Mouse (Mus musculus) neural tube, embryonic 11.5 days (tissue): ENCODE results near the gene Hbq1a. TPM values are rescaled to one million over a fixed set of nuclear protein-coding genes. Genes with fewer than 3 reads are reported as not detected.
A peak's percentile ranks its signal among the peaks of the same experiment; 100 is the strongest.
"Not testable (repeated sequence)": the region's sequence is repeated elsewhere in the genome, so short reads cannot be mapped to it uniquely, and the experiment has no call there.

Experiments used
- ATAC-seq: fragments of 200-750 bp; cut with Nextera tagmentation; 2 replicates; pipeline ENCODE4 v1.8.0; 2017; ENCODE audit warnings: moderate number of reproducible peaks, mild to moderate bottlenecking, moderate TSS enrichment, moderate library complexity; ENCODE audit not compliant: insufficient read depth, low FRiP score, low TSS enrichment
- DNase-seq: peaks from one replicate; pipeline ENCODE4 v3.0.0-alpha.2; 2015; ENCODE audit warnings: low spot score
- H3K27ac ChIP-seq: fragments of 300-500 bp; sonication (generic); 2 replicates; pipeline ENCODE4 v1.5.1; 2014; ENCODE audit warnings: low read depth, mild to moderate bottlenecking, low read length
- H3K27me3 ChIP-seq: fragments of 300-500 bp; sonication (generic); 2 replicates; pipeline ENCODE4 v1.6.1; 2014; ENCODE audit warnings: mild to moderate bottlenecking, low read length, mixed read lengths; ENCODE audit not compliant: control insufficient read depth, insufficient read depth
- H3K36me3 ChIP-seq: fragments of 300-500 bp; sonication (generic); 2 replicates; pipeline ENCODE4 v1.6.1; 2014; ENCODE audit warnings: mild to moderate bottlenecking, low read length, moderate library complexity, mixed read lengths; ENCODE audit not compliant: control insufficient read depth, insufficient read depth
- H3K4me1 ChIP-seq: fragments of 300-500 bp; sonication (generic); 2 replicates; pipeline ENCODE4 v1.6.1; 2014; ENCODE audit warnings: low read length, mixed read lengths; ENCODE audit not compliant: control insufficient read depth, insufficient read depth
- H3K4me2 ChIP-seq: fragments of 300-500 bp; sonication (generic); 2 replicates; pipeline ENCODE4 v1.6.1; 2014; ENCODE audit warnings: low read depth, mild to moderate bottlenecking, moderate library complexity
- H3K4me3 ChIP-seq: fragments of 300-500 bp; sonication (generic); 2 replicates; pipeline ENCODE4 v1.5.1; 2014; ENCODE audit warnings: low read depth, low read length
- H3K9ac ChIP-seq: fragments of 300-500 bp; sonication (generic); 2 replicates; pipeline ENCODE4 v1.6.1; 2014; ENCODE audit warnings: mild to moderate bottlenecking, low read length
- H3K9me3 ChIP-seq: fragments of 300-500 bp; sonication (generic); 2 replicates; pipeline ENCODE4 v1.6.1; 2016; ENCODE audit warnings: low read length; ENCODE audit not compliant: control insufficient read depth
- WGBS: fragments of 180-500 bp; shearing (Covaris S2); extraction: QIAGEN DNeasy Blood & Tissue Kit; methylation state at CpG from one replicate; pipeline ENCODE4 v1.1.7; 2014; 5-methylcytosine and 5-hydroxymethylcytosine counted together
- polyA plus RNA-seq: library from polyadenylated mRNA; unstranded; fragments of >200 nt; fragmentation: Nextera tagmentation; extraction: Ambion mirVana; gene quantifications from 2 replicates; pipeline ENCODE4 v1.2.1, GENCODE M21; 2014

The Hbq1a gene
- polyA plus RNA-seq, 1 experiment from 2014 or later, result 0.42 TPM

- Histone ChIP-seq H3K4me1 (no peaks in the 10 kb centered on the region), H3K9me3 (no peaks in the 10 kb centered on the region), H3K36me3 (no peaks in the 10 kb centered on the region), H3K9ac (no peak overlapping the region), H3K4me2 (no peak overlapping the region), H3K27ac (no peak overlapping the region), H3K4me3 (no peak overlapping the region), H3K27me3 (peaks cover 2% of the 10 kb centered on the region; the same call in 1 of the 2 replicates)
- 85% methylated on average over 2 of the region's 2 CpGs for WGBS
- DNase-seq (no peak), ATAC-seq (no peak)
Observed at GRCm38 (mm10) chr11:32280646-32281045, 19.2 kb upstream of the Hbq1a start.

- Histone ChIP-seq H3K36me3 (no peaks in the 10 kb centered on the region), H3K4me3 (no peak overlapping the region), H3K9me3 (no peaks in the 10 kb centered on the region), H3K27me3 (peaks cover 2% of the 10 kb centered on the region; the same call in 1 of the 2 replicates), H3K9ac (no peak overlapping the region), H3K27ac (no peak overlapping the region), H3K4me1 (no peaks in the 10 kb centered on the region), H3K4me2 (no peak overlapping the region)
- ATAC-seq, result no peak
- WGBS, result 75% methylated on average over 1 of the region's 1 CpGs
- no peak for DNase-seq
Observed at GRCm38 (mm10) chr11:32281416-32282144, 18.3 kb upstream of the Hbq1a start.

- H3K4me3 ChIP-seq, H3K9ac ChIP-seq, ATAC-seq, H3K27me3 ChIP-seq, H3K36me3 ChIP-seq, H3K4me1 ChIP-seq, H3K4me2 ChIP-seq, H3K9me3 ChIP-seq, DNase-seq, H3K27ac ChIP-seq: not testable (repeated sequence)
- 50% methylated on average over 1 of the region's 5 CpGs for WGBS
Observed at GRCm38 (mm10) chr11:32283091-32283777, 16.6 kb upstream of the Hbq1a start, which contains the start of gene Hba-a1. Hba-a1 (plus strand) TSS chr11:32283511.

- not testable (repeated sequence) for H3K27ac ChIP-seq, H3K9me3 ChIP-seq, H3K27me3 ChIP-seq, H3K4me3 ChIP-seq, DNase-seq, ATAC-seq, H3K4me1 ChIP-seq, H3K36me3 ChIP-seq, H3K9ac ChIP-seq, H3K4me2 ChIP-seq
- 53% methylated on average over 2 of the region's 2 CpGs for WGBS
Observed at GRCm38 (mm10) chr11:32284582-32284981, 15.3 kb upstream of the Hbq1a start.

GRCm38 (mm10) chr11:32285031-32285775, 14.7 kb upstream of the Hbq1a start:
- no peak for ATAC-seq
- 83% methylated on average over 7 of the region's 7 CpGs for WGBS
- H3K36me3 ChIP-seq, result no peaks in the 10 kb centered on the region
- H3K9ac ChIP-seq, result no peak overlapping the region
- no peak for DNase-seq
- no peak overlapping the region for H3K4me3 ChIP-seq
- no peaks in the 10 kb centered on the region for H3K27me3 ChIP-seq
- no peak overlapping the region for H3K4me2 ChIP-seq
- no peak overlapping the region for H3K27ac ChIP-seq
- H3K4me1 ChIP-seq, result no peaks in the 10 kb centered on the region
- no peaks in the 10 kb centered on the region for H3K9me3 ChIP-seq

GRCm38 (mm10) chr11:32285887-32286286, 14.0 kb upstream of the Hbq1a start:
- not testable (repeated sequence) for H3K9me3 ChIP-seq

GRCm38 (mm10) chr11:32286695-32287492, 13.0 kb upstream of the Hbq1a start, which contains the start of gene Hbq1b:
Hbq1b (plus strand) TSS chr11:32286965.
- H3K27ac ChIP-seq, H3K4me1 ChIP-seq, H3K27me3 ChIP-seq, H3K9ac ChIP-seq, H3K4me3 ChIP-seq, H3K9me3 ChIP-seq, H3K36me3 ChIP-seq: not testable (repeated sequence)
- peak within 1 kb of the TSS; percentile 25 for H3K4me2 ChIP-seq
- 20% methylated on average over 30 of the region's 33 CpGs for WGBS
- ATAC-seq, result peak; percentile 48; the same call in 1 of the 2 replicates
- peak; percentile 72 for DNase-seq

More at GRCm38 (mm10) chr11:32285887-32286286, 14.0 kb upstream of the Hbq1a start:
- not testable (repeated sequence) for H3K4me2 ChIP-seq, H3K4me1 ChIP-seq, H3K9ac ChIP-seq, DNase-seq, H3K4me3 ChIP-seq, ATAC-seq, H3K27me3 ChIP-seq, H3K36me3 ChIP-seq, H3K27ac ChIP-seq

GRCm38 (mm10) chr11:32287493-32287825, 12.4 kb upstream of the Hbq1a start:
- no peaks in the 10 kb centered on the region for H3K36me3 ChIP-seq
- 70% methylated on average over 9 of the region's 9 CpGs for WGBS
- ATAC-seq (no peak), DNase-seq (no peak)
- H3K4me3 ChIP-seq, result no peak overlapping the region
- no peak overlapping the region for H3K4me2 ChIP-seq
- H3K27me3 ChIP-seq, result no peaks in the 10 kb centered on the region
- H3K9ac ChIP-seq, result no peak overlapping the region
- H3K27ac ChIP-seq, result no peak overlapping the region
- H3K4me1 ChIP-seq, result no peaks in the 10 kb centered on the region
- H3K9me3 ChIP-seq, result no peaks in the 10 kb centered on the region
